Mouse (Mus musculus): ENCODE measurements around the gene Ino80d.
A peak's percentile ranks its signal among the peaks of the same experiment; 100 is the strongest.

Gene Ino80d

DNA sequence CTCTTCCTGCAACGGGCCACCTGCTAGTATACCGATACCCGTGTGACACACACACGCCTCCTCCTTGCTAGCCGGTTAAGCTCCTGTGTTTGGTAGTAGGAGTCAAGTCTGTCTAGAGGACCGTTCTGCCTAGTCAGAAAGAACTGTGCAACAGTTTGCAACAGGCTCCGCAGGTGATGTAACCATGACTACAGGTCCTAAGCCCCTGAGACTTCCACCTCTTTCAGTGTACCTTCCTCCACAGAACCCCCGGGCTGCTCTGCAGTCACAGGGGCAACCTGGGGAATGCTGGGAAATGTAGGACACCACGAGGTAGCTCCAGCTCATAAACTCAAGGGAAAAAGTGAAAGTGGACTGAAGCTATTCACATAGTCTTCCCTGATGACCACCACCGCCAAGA, 123.4 kb downstream of the Ino80d start:
- no peak for DNase-seq (ENCODE audit: low read depth, low spot score)

DNA sequence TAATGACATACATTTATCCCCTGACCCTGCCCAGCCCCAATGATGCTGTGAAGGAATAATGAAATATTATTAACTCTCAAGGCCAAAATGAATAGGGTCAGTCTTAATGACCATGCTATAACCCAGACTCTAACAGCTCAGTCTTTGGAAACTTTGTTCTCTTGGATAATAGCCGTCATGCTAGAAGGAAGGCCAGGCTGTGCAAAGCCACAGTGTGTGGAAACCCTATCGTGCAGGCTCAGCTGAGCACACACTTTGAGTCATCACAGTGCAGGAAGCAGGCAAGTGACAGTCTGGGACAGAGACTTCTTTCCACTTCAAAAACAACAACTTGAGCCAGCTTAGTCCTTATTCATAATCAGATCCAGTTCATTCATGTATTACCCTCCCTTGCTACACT, 126.9 kb downstream of the Ino80d start:
- no peak for DNase-seq (ENCODE audit: low read depth, low spot score)

DNA sequence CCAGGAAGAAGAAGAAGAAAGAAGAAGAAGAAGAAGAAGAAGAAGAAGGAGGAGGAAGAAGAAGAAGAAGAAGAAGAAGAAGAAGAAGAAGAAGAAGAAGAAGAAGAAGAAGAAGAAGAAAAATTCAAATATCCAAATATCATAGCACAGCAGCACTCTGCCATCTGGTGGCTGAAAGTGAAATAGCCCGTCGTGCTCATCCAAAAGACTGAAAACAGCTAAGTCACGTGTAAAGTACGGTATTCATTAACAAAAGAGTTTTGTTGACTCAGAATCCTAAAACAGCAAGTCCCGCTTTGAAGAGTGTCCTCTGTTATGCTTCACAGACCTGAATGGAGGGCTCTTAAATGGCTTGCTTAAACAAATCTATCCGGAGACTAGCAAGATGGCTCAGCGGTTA, 128.2 kb downstream of the Ino80d start:
- no peak for DNase-seq (ENCODE audit: low read depth, low spot score)

DNA sequence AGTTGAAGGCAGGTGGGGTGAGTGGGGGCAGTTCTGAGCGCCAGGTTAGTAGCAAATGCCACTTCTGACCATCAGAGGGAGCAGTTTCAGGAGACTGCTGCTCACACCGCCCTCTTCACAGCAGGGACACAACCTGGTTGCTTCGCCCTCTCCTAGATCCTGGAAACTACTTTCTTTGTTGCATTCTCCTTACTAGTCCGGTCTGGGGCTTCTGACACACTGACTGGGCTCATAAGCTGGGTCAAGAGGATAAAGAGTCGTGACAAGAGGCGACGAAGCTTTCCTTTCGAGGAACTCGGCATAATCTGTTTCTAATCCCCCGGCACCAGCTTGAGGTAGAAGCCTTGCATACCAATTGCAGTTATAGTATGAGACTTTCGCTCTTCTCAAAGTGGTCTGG, 129.9 kb downstream of the Ino80d start:
- peak; percentile 49 for DNase-seq (ENCODE audit: low read depth, low spot score)

DNA sequence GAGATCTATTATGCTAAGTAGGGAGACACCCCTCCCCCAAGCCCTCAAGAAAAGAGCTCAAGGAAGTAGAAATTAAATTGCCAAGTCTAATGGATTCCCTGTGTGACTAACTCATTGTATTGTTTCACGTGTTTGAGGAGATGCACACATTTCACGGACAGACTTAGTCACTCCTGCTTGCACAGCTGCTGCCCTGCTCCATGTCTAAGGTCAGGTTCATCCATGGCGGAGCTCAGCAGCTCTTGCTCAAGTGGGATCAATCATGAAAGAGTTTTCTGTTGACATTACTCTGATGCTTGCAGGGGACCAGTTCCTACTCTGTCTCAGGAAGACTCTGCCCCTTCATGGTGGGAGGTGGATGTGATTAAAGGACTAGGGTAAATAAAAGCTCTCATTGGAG, 137.7 kb downstream of the Ino80d start:
- no peak for DNase-seq (ENCODE audit: low read depth, low spot score)

DNA sequence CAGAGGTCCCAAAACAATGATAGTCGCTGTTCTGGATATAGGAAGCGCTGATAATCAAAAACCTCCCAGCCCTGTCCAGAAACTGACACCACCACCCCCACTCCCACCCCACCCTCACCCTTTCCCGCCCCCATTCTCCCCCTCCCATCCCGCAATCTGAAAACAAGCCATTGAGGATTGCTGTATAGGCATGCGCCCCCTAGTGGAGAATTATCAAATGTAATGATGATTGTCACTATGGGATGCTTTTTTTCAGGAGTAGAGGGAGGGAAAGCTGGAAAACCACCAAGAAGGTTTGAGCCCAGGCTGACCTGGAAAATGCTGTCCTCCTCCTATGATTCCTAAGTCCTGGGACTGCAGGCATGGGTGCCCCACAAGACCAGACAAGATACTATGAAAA, 147.6 kb downstream of the Ino80d start:
- DNase-seq (ENCODE audit: low read depth, low spot score) = peak; percentile 20

DNA sequence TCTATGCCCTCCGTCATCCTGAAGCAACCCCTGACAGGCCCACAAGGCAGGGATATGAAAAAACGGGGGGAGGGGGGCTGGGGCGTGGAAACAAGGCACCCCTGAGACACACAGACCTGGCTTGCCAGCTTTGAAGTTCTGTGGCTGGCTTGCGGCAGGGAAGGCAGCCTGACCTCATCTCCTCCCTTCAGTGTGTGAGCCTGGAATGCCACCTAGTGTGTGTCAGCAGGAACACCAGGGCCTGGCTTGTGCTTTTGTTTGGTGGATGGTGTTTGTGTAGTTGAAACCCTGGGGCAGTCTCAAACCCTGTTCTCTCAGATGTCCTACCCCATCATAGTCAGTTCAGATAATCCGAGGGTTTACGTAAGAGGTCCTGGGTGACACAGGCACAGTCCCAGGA, 150.2 kb downstream of the Ino80d start:
- peak; percentile 53 for DNase-seq (ENCODE audit: low read depth, low spot score)

DNA sequence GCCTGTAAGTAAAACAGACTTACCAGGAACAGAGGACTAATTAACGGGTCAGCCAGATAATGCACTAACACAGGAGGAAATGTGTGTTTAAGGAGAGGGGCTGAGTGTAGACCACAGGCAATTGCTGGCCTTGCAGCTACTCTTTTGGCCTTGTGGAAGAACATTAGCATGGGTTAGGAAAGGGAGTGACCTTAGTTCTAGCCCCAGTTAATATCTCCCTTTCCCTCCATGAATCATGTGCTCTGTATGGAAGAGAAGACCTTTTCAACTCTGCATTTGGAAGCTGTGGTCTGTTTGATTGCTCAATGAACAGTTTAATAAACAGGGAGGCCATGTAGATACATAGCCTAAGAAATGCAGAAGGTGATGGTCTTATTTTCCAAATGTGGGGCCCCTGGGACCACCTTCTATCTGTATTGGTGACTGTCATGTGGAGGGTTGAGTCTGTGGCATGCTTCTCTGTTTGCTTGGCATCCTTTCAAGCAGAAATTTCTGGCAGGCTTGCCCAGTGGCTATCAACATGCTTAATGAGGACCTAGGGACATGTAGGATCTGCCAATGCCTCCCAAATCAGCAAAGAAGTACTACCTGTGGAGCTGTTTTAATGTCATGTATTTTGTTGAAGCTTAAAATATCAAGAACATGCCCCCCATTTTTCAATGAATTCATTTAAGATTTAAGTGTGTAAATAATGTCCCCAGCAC, 157.4 kb downstream of the Ino80d start:
- no peak for DNase-seq (ENCODE audit: low read depth, low spot score)

DNA sequence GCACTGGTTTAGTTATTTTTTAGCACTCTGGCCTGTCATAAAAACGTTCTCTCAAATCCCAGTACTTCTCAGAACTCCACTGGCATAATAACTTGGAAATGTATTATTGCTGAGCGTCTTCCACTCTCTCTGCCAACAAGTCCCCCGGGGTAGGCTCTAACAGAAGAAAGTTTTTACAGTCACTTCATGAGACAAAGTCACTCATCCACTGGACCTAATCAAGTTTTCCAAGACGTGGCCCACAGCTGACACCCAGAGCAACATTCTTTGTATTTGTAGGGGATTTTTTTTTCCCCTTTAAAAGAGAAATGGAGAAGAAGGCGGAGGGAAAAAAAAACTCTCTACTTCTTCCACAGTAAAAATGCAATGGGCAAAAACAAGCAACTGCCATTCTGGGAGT, 157.9 kb downstream of the Ino80d start:
- no peak for DNase-seq (ENCODE audit: low read depth, low spot score)

DNA sequence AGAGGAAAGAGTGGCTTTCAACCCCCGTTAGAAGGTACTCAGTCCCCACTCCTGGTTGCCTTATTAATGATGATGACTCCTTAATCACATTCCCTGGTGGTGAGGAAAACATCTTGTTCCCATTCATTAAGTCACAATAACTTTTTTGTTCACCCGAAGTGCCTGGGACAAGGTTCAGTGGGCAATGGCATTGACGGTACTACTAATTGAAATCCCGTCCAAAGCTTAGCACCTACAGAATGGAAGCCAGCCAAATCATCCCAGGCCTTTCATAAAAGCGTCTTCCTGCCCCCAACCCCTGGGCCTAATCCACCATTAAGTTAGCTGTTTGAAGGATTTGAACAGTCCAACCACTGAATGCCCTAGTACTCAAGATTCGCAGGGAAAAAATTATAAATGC, 159.1 kb downstream of the Ino80d start:
- DNase-seq (ENCODE audit: low read depth, low spot score) = no peak

DNA sequence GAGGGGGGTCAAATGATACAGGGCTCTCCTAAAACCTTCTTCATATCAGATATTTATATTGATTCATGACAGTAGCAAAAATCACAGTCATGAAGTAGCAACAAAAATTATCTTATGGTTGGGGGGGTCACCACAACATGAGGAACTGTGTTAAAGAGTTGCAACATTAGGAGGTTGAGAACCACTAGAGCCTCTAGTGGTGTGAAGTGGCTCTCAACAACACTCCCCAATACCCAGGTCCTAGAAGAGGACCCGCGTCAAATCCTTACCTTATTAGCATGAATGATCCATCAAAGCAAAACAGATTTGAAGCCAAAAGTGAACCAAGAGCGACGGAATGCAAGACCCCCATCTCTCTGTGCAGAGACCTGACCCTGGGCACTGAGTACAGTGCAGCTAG, 161.4 kb downstream of the Ino80d start:
- DNase-seq (ENCODE audit: low read depth, low spot score) = no peak

DNA sequence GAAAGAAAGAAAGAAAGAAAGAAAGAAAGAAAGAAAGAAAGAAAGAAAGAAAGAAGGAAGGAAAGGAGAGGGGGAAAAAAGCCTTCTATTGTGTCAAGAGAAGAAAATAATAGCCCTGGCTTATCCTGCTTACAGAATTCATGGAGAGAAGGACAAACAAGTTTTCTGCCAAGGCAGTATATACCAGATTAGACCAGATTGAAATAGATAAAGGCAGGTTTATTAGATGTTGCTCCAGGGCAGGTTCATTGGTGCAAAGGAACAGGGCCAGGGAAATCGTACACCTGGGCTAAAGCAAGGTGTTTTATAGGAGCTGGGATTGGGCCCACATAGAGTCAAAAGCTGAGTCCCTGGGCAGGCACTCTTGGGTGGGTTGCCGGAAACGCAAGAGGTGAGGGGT, 162.1 kb downstream of the Ino80d start:
- DNase-seq (ENCODE audit: low read depth, low spot score) = no peak

DNA sequence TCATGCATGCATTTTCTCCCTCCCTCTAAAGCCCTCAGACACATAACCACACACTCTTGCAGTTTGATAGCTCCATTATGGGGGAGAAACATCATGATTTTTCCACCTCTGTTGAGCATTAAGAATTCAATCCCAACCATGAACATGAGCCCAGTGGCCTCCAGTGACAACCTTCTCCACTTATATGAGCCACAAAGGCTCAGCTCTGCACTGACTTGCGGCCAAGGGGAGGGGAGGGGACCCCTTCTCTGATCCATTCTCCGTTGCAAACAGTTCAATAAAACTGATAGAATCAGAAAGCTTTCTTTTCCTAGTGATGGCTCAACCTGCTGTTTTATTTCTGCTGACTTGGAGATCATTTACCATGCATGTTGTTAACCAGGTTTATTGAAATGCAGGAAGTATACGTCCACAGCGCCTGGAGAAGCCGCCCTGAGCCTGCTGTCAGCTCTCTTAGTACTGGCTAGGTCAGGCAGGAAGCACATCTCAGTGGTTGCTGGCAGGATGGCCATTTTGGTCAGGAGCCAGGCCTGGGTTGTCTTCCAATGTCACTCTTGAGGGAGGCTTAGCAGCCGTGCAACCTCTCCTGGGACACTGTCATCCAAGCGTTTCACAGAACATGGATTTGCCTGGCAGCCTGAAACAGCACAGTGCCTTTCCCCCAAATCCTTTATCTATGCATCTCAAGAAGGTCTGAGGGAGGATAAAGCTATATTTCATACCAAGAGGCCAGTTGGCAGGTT, 163.2 kb downstream of the Ino80d start:
- no peak for DNase-seq (ENCODE audit: low read depth, low spot score)

DNA sequence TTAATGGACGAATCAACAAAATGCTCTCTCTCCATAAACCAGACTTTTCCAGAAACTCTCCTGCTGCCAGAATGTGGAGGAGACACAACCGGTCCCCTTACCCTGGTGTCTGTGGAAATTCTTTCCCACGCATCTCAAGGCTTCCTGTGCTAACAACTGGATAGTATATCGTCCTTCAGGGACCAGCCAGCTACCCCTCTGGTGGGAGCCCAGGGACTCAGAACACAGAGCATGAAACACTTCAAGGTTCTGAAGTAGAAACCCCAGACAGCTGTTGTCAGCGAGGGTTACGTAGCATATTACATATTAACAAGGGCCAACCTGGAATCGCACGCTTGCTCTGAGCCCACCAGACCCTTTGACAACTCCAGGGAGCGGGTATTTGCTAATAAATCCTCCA, 163.9 kb downstream of the Ino80d start:
- no peak for DNase-seq (ENCODE audit: low read depth, low spot score)

DNA sequence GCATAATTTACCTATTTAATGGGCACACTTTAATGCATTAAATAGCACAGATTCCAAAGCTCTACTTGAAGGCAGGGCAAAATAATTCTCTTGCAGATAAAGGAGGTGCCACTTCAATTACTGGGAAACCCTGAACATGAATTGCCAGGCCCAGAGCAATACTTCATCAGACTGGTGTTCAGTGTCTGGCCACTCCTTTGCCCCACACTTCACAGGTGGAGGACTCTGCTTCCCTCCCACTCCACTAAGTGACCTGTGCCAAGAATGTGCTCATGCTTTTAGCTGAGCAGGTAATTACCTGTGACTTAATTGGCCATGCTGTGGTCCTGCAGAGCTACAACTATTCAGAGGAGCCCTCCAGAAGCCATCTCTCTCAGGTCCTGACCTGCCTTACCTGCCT, 166.7 kb downstream of the Ino80d start:
- DNase-seq (ENCODE audit: low read depth, low spot score) = no peak

DNA sequence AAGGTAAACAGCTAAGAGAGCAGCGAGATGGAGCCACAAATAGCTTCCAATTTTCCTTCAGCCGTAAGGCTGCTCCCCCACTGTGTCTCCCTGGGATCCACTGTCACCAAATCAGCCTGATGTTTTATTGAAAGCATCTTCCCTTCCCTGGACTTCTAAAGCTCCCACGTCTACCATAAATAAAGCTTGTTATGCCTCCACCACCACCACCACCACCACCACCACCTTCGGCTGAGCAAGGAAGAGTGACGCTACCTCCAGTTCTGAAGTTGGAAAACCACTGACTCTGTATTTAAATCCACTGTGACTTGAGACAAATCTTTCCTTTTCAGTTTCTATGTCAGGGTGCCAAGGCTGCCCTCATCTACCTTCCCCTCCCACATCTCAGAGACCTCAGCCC, 167.5 kb downstream of the Ino80d start:
- DNase-seq (ENCODE audit: low read depth, low spot score) = no peak

DNA sequence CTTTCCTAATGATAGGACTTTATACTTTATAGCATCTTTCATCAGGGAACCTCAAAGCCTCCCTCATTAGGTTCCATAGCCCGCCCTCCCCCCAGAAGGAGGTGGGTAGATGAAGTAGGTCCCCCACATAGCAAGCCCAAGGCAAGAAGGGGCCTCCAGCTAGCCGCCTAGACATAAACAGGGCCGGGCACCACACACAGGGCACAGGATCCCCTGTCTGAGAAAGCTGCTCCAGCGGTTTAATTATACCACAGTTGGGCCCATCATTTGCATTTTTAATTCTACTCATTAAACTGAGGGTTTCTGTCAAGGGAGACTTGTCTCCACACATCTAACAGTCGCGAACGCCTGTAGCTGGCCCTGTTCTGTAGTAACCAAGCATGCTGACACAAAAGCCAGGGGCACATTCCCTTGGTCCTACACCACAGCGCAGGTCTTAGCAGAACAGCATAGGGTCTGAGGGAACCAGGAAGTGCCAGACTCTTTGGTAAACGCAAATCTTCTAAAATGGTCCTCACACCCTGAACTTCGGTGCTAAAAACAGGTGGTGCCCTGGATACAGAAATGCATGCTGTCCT, 179.6 kb downstream of the Ino80d start:
- DNase-seq (ENCODE audit: low read depth, low spot score) = no peak

DNA sequence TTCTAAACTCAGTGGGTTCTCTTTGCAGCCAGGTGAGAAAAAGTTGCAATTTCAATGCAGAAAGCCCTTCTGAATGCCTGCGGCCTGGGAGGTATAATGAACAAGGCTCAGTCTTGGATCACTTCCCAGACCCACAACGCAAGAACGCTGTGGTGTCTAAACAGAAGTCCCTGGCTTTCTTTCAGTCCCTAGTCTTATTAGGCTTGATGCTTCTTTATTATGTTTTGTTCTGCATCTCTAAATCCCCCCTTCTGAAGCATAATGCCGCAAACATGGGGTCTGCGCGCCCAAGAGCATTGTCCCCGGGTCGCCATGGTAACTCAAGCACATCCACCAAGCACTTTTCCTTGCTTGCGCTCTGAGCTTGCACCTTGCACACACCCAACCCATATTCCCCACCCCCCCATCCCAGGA, 180.4 kb downstream of the Ino80d start:
- no peak for DNase-seq (ENCODE audit: low read depth, low spot score)

DNA sequence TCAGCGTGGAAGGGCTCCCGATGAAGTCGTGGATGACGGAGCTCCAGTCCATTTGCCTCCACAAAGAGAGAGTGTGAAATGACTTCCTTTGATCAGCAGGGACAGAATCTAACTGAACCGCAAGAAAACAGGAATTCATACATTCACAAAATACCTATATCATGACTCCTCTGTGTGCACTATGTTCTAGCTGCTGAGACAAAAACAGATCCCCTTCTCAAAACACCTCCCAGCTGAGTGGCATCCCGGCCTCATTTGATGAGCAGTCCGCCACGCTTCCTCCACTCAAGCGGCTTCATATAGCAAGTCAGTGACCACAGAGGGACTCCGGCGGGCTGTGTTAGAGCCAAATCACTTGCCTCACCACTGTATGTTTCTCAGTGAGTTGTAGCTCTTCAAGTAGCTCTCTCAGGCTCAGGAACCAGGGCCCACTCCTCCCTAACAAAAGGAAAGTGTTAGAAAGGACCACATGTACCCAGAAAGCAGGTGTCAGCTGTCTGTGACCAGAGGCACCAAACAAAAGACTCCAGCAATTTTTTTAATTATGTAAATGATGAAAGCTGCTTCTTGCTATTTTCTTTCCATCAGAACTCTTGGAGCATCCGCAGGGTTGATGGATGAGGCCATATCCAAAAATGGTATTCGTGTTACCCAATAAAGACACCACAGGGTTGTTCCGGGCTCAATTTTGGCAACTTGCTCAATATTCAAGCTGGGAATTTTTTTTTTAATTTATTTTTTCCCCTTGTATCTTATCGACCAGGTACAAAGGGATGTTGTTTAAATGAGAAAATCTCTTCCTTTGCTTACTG, 181.0 kb downstream of the Ino80d start:
- no peak for DNase-seq (ENCODE audit: low read depth, low spot score)

DNA sequence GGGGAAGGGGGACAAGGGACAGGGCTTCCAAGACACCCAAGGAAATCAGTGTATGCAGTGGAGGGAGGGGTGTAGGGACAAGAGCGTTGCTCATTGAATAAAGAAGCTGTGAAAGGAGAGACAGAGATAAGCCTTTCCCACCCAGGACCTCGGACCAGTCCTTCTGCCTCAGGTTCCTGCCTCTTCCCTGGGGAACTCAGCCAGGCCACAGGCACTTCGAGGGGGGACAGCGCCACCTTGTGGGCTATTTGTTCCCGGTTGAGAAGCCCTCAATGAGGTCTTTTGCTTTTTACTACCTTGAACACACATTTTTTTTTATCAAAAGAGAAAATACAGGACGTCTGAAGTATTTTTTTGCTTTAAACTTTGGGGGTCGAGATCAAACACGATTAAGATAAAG, 185.0 kb downstream of the Ino80d start:
- DNase-seq (ENCODE audit: low read depth, low spot score) = peak; percentile 38

DNA sequence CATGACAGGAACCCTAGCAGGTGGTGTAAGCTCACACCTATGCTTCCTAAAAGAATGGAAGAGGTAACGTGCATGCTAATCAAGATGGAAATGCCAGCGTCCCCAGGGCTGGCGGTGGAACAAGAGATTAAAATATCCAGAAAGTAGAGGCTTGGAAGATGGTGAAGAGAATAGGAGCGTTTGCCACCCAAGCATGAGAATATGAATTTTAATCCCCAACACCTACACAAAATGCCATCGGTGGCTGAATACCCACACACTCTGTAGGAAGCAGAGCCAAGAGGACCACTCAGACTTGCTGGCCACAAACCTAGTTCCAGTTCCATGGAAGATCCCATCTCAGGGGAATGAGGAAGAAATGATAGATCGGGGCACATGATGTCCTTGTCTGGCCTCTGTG, 195.2 kb downstream of the Ino80d start:
- DNase-seq (ENCODE audit: low read depth, low spot score) = no peak

DNA sequence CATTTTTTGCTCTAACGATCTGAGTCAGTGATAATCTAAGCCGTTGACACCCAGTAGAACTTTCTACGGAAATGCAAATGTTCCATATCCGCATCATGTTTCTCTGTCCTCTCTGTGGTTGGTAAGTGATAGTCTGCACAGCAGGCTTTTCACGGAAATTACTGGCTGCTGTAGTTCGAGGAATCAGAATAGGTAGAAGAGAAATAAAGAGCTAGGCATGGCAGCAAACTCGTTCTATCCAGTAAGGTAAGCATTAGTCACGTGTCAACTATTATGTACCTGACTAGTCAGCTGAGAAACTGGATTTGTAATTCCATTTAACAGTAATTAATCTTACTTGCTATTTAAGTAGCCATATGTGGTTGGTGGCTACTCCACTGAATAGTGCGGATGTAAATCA, 197.9 kb downstream of the Ino80d start:
- DNase-seq (ENCODE audit: low read depth, low spot score) = no peak

All from retina, postnatal 7 days (tissue).